Mouse (Mus musculus): Measurements from ENCODE around the gene Prtn3. TPM values are rescaled to one million over a fixed set of nuclear protein-coding genes. Genes with fewer than 3 reads are reported as not detected.

Gene Prtn3
- polyA plus RNA-seq (2014; fragmentation: Nextera tagmentation; extraction: Ambion mirVana) = 1.4 and 2.0 TPM in 2 replicates

DNA sequence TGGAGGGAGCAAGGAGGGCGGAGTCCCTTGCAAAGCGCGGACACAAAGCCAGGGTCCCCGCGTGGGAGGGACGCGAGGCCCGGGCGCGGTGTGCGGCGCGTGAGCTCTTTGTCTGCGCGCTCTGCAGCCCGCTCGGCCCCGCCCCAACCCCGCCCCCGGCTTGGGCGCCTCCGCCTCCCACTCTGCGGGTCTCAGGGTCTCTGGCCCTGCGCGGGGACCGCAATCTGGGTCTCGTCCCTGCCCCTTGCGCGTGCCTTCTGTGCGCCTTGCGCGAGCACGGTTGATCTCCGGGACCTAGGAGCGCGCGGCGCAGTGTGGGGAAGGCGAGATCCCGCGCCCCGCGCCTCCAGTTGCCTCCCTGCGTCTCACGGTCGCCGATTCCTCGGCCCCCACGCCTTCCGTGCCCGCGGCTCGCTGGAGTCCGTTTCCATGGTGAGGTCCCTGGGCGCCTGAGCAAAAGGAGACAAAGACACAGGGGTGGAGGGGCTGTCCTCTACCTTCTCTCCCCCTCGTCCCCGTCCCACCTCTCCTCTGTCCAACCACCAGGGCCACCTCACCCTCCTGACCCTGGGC lies at the start of gene Prtn3, which contains the start of gene Plppr3:
TSS of gene Prtn3 (plus strand) at position 187 of the 573 bp plus-strand sequence.
TSS of gene Plppr3 (minus strand) at position 345 of the 573 bp plus-strand sequence.
- Histone ChIP-seq H3K4me2 (ENCODE audit: low read length) (peak within 1 kb of the TSS; percentile 99), H3K9me3 (ENCODE audit: control insufficient read depth, low read length) (no peaks in the 10 kb centered on the region), H3K27ac (replicated peaks in 1 of 2; ENCODE audit: control insufficient read depth in 1 of 2, insufficient read depth in 1 of 2, low read depth in 2 of 2, low read length in 2 of 2) (no peak within 1 kb of the TSS), H3K4me1 (ENCODE audit: control insufficient read depth in 2 of 2, insufficient read depth in 2 of 2, low read length in 2 of 2) (peaks cover 0 to 7% of the 10 kb centered on the region in 2 experiments; a peak in 3 of 4 replicates), H3K9ac (ENCODE audit: low read length) (peak within 1 kb of the TSS; percentile 79), H3K4me3 (ENCODE audit: control insufficient read depth in 1 of 2, insufficient read depth in 1 of 2, low read depth in 1 of 2, low read length in 2 of 2) (peak within 1 kb of the TSS; percentile 61 to 63), H3K27me3 (ENCODE audit: control insufficient read depth, insufficient read depth, low read length) (peaks cover 4% of the 10 kb centered on the region; the same call in 1 of the 2 replicates), H3K36me3 (ENCODE audit: control insufficient read depth, insufficient read depth, low read length) (no peaks in the 10 kb centered on the region)
- under 1% methylated on average over 56 of the region's 57 CpGs for WGBS
- ATAC-seq (ENCODE audit: insufficient number of reproducible peaks, insufficient read depth, low FRiP score, low read depth) = peak; percentile 36; the same call in 1 of the 2 replicates

GRCm38 (mm10) chr10:79831583-79831982 lies 42.7 kb upstream of the Prtn3 start:
- H3K36me3 ChIP-seq (ENCODE audit: control insufficient read depth, insufficient read depth, low read length) = no peaks in the 10 kb centered on the region
- H3K9me3 ChIP-seq (ENCODE audit: control insufficient read depth, low read length) = no peaks in the 10 kb centered on the region
- no peak for ATAC-seq (ENCODE audit: insufficient number of reproducible peaks, insufficient read depth, low FRiP score, low read depth)
- no peaks in the 10 kb centered on the region for H3K27me3 ChIP-seq (ENCODE audit: control insufficient read depth, insufficient read depth, low read length)
- H3K4me1 ChIP-seq (ENCODE audit: control insufficient read depth in 2 of 2, insufficient read depth in 2 of 2, low read length in 2 of 2) = peaks cover 0 to 7% of the 10 kb centered on the region in 2 experiments; a peak in 1 of 4 replicates
- no peak overlapping the region for H3K4me3 ChIP-seq (ENCODE audit: control insufficient read depth in 1 of 2, insufficient read depth in 1 of 2, low read depth in 1 of 2, low read length in 2 of 2)
- no peak overlapping the region for H3K9ac ChIP-seq (ENCODE audit: low read length)
- no peak overlapping the region for H3K4me2 ChIP-seq (ENCODE audit: low read length)
- WGBS = 81% methylated on average over 3 of the region's 3 CpGs
- no peak overlapping the region for H3K27ac ChIP-seq (replicated peaks in 1 of 2; ENCODE audit: control insufficient read depth in 1 of 2, insufficient read depth in 1 of 2, low read depth in 2 of 2, low read length in 2 of 2)

DNA sequence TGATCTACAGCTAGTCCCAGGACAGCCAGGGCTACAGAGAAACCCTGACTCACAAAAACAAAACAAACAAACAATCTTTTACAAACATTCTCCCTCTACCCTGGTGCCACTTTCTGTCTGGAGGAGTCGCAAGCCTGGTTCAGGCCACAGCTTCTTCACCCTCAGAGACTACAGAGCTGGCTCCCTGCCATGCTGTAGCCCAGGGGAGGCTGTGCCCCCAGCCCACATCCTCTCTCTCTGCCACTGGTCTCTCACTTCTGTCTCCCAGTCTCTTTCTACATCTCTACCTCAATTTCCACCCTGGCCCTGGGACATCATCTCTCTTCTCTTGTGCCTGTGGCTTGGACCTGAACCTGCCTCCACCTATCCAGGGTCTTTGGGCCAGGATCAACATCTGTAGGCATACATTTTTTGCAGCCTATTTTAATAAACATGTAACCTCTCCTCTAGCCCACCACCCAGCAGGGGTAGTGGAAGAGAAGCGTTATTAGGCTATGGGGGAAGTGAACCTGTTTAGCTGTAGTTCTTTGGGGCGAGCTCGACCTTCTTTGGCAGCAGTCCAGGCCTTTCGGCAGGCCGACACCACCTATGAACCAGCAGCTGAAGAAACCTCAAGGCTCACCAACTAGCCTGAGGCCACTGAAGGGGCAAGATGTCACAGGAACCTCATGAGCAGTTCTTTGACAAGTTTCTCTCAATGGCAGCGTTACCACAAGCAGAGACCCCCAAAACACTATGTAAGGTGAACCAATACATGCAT lies 42.1 kb upstream of the Prtn3 start:
- Histone ChIP-seq H3K4me3 (ENCODE audit: control insufficient read depth in 1 of 2, insufficient read depth in 1 of 2, low read depth in 1 of 2, low read length in 2 of 2) (no peak overlapping the region), H3K4me1 (ENCODE audit: control insufficient read depth in 2 of 2, insufficient read depth in 2 of 2, low read length in 2 of 2) (peaks cover 0 to 7% of the 10 kb centered on the region in 2 experiments; a peak in 1 of 4 replicates), H3K4me2 (ENCODE audit: low read length) (no peak overlapping the region), H3K9me3 (ENCODE audit: control insufficient read depth, low read length) (no peaks in the 10 kb centered on the region), H3K27ac (replicated peaks in 1 of 2; ENCODE audit: control insufficient read depth in 1 of 2, insufficient read depth in 1 of 2, low read depth in 2 of 2, low read length in 2 of 2) (no peak overlapping the region), H3K36me3 (ENCODE audit: control insufficient read depth, insufficient read depth, low read length) (no peaks in the 10 kb centered on the region), H3K9ac (ENCODE audit: low read length) (no peak overlapping the region), H3K27me3 (ENCODE audit: control insufficient read depth, insufficient read depth, low read length) (no peaks in the 10 kb centered on the region)
- 52% methylated on average over 7 of the region's 7 CpGs for WGBS
- ATAC-seq (ENCODE audit: insufficient number of reproducible peaks, insufficient read depth, low FRiP score, low read depth) = no peak

GRCm38 (mm10) chr10:79832786-79833181 lies 41.5 kb upstream of the Prtn3 start:
- Histone ChIP-seq H3K4me2 (ENCODE audit: low read length) (no peak overlapping the region), H3K27ac (replicated peaks in 1 of 2; ENCODE audit: control insufficient read depth in 1 of 2, insufficient read depth in 1 of 2, low read depth in 2 of 2, low read length in 2 of 2) (no peak overlapping the region), H3K27me3 (ENCODE audit: control insufficient read depth, insufficient read depth, low read length) (no peaks in the 10 kb centered on the region), H3K9me3 (ENCODE audit: control insufficient read depth, low read length) (no peaks in the 10 kb centered on the region), H3K9ac (ENCODE audit: low read length) (no peak overlapping the region), H3K4me1 (ENCODE audit: control insufficient read depth in 2 of 2, insufficient read depth in 2 of 2, low read length in 2 of 2) (peaks cover 0 to 7% of the 10 kb centered on the region in 2 experiments; a peak in 1 of 4 replicates), H3K4me3 (ENCODE audit: control insufficient read depth in 1 of 2, insufficient read depth in 1 of 2, low read depth in 1 of 2, low read length in 2 of 2) (no peak overlapping the region), H3K36me3 (ENCODE audit: control insufficient read depth, insufficient read depth, low read length) (no peaks in the 10 kb centered on the region)
- WGBS = 73% methylated on average over 9 of the region's 9 CpGs
- ATAC-seq (ENCODE audit: insufficient number of reproducible peaks, insufficient read depth, low FRiP score, low read depth) = no peak

GRCm38 (mm10) chr10:79834769-79835398 lies 39.4 kb upstream of the Prtn3 start:
- no peak overlapping the region for H3K4me3 ChIP-seq (ENCODE audit: control insufficient read depth in 1 of 2, insufficient read depth in 1 of 2, low read depth in 1 of 2, low read length in 2 of 2)
- H3K36me3 ChIP-seq (ENCODE audit: control insufficient read depth, insufficient read depth, low read length) = no peaks in the 10 kb centered on the region
- peaks cover 0 to 7% of the 10 kb centered on the region in 2 experiments; a peak in 1 of 4 replicates for H3K4me1 ChIP-seq (ENCODE audit: control insufficient read depth in 2 of 2, insufficient read depth in 2 of 2, low read length in 2 of 2)
- H3K27ac ChIP-seq (replicated peaks in 1 of 2; ENCODE audit: control insufficient read depth in 1 of 2, insufficient read depth in 1 of 2, low read depth in 2 of 2, low read length in 2 of 2) = no peak overlapping the region
- 12% methylated on average over 9 of the region's 9 CpGs for WGBS
- H3K27me3 ChIP-seq (ENCODE audit: control insufficient read depth, insufficient read depth, low read length) = no peaks in the 10 kb centered on the region
- peak overlapping the region; percentile 46 for H3K4me2 ChIP-seq (ENCODE audit: low read length)
- no peak overlapping the region for H3K9ac ChIP-seq (ENCODE audit: low read length)
- no peaks in the 10 kb centered on the region for H3K9me3 ChIP-seq (ENCODE audit: control insufficient read depth, low read length)
- 0 out of 2 replicates have a peak, but pooled peaks have one; percentile 16 for ATAC-seq (ENCODE audit: insufficient number of reproducible peaks, insufficient read depth, low FRiP score, low read depth)

DNA sequence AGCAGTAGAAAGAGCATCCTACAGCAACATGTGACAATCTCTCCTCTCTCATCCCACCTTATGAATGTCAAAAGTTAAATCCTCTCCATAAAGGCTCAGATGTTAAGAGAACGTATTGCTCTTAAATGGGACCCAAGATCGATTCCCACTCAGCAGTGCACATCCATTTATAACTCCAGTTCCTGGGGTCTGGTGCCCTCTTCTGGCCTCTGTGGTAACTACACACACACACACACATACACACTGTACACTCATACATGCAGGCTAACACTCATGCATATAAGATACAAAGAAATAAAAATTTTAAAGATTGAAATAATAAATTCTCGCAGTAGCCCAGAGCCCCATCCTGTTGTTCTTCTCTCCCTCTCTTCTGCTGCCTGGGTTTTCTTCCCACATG lies 37.4 kb upstream of the Prtn3 start:
- Histone ChIP-seq H3K27me3 (ENCODE audit: control insufficient read depth, insufficient read depth, low read length) (no peaks in the 10 kb centered on the region), H3K9ac (ENCODE audit: low read length) (no peak overlapping the region), H3K4me1 (ENCODE audit: control insufficient read depth in 2 of 2, insufficient read depth in 2 of 2, low read length in 2 of 2) (peaks cover 2 to 7% of the 10 kb centered on the region in 2 experiments; a peak in 1 of 4 replicates), H3K4me3 (ENCODE audit: control insufficient read depth in 1 of 2, insufficient read depth in 1 of 2, low read depth in 1 of 2, low read length in 2 of 2) (no peak overlapping the region), H3K4me2 (ENCODE audit: low read length) (no peak overlapping the region), H3K36me3 (ENCODE audit: control insufficient read depth, insufficient read depth, low read length) (no peaks in the 10 kb centered on the region), H3K27ac (replicated peaks in 1 of 2; ENCODE audit: control insufficient read depth in 1 of 2, insufficient read depth in 1 of 2, low read depth in 2 of 2, low read length in 2 of 2) (no peak overlapping the region), H3K9me3 (ENCODE audit: control insufficient read depth, low read length) (no peaks in the 10 kb centered on the region)
- ATAC-seq (ENCODE audit: insufficient number of reproducible peaks, insufficient read depth, low FRiP score, low read depth) = no peak
- WGBS = 94% methylated on average over 3 of the region's 3 CpGs

DNA sequence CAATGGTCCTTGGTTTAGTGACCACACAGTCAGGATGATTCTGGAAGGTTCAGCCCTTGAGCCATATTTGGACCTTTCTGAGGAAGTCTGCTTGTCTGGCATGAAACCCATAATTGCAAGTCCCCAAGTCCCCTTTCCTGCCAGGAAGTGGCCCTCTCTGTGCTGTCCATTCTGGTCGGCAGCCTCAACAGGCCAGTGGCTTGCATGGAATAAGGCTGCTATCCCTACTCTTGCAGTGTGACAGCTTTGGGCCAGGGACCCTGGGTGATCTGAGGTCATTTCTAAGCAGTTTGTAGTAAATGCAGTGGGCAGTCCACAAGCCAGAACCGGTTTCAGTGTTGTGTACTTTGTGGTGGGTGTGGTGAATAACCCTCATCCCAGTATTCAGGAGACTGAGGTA lies 36.1 kb upstream of the Prtn3 start:
- Histone ChIP-seq H3K9ac (ENCODE audit: low read length) (no peak overlapping the region), H3K36me3 (ENCODE audit: control insufficient read depth, insufficient read depth, low read length) (no peaks in the 10 kb centered on the region), H3K27me3 (ENCODE audit: control insufficient read depth, insufficient read depth, low read length) (no peaks in the 10 kb centered on the region), H3K9me3 (ENCODE audit: control insufficient read depth, low read length) (no peaks in the 10 kb centered on the region), H3K4me1 (ENCODE audit: control insufficient read depth in 2 of 2, insufficient read depth in 2 of 2, low read length in 2 of 2) (peaks cover 2 to 9% of the 10 kb centered on the region in 2 experiments; a peak in 3 of 4 replicates), H3K27ac (replicated peaks in 1 of 2; ENCODE audit: control insufficient read depth in 1 of 2, insufficient read depth in 1 of 2, low read depth in 2 of 2, low read length in 2 of 2) (no peak overlapping the region), H3K4me3 (ENCODE audit: control insufficient read depth in 1 of 2, insufficient read depth in 1 of 2, low read depth in 1 of 2, low read length in 2 of 2) (no peak overlapping the region), H3K4me2 (ENCODE audit: low read length) (no peak overlapping the region)
- no peak for ATAC-seq (ENCODE audit: insufficient number of reproducible peaks, insufficient read depth, low FRiP score, low read depth)
- WGBS = 47% methylated on average over 2 of the region's 2 CpGs
